Mouse (Mus musculus) CH12.LX (cell line): ENCODE results near the gene Olfr8. TPM values are rescaled to one million over a fixed set of nuclear protein-coding genes. Genes with fewer than 3 reads are reported as not detected.
"Not testable (repeated sequence)": the region's sequence is repeated elsewhere in the genome, so short reads cannot be mapped to it uniquely, and the experiment has no call there.

ENCODE experiments used
- DNase-seq: peaks from one replicate; pipeline ENCODE4 v3.0.0-alpha.2; 2013; ENCODE audit errors: extremely low read depth
- H3K27ac ChIP-seq: 2 replicates; pipeline ENCODE4 v1.5.1; 2012; ENCODE audit warnings: low read depth, mild to moderate bottlenecking, control low read depth, moderate library complexity; ENCODE audit not compliant: insufficient read depth
- H3K27me3 ChIP-seq: replicated peaks from 2 replicates; pipeline ENCODE3; 2012; ENCODE audit warnings: inconsistent platforms
- H3K36me3 ChIP-seq, 2 experiments: replicated peaks in 1 of 2; 2 replicates each; pipeline versions ENCODE3 to v1.6.1; 2012; ENCODE audit warnings: inconsistent platforms in 1 of 2, low read length in 1 of 2, mild to moderate bottlenecking in 1 of 2, mixed read lengths in 1 of 2, moderate library complexity in 1 of 2; ENCODE audit not compliant: control insufficient read depth in 1 of 2, insufficient read depth in 1 of 2
- H3K4me1 ChIP-seq, 2 experiments: 2 replicates each; pipeline ENCODE4 v1.6.1; 2012; ENCODE audit warnings: inconsistent platforms in 1 of 2, moderate library complexity in 1 of 2; ENCODE audit not compliant: insufficient read depth in 2 of 2, control insufficient read depth in 1 of 2
- H3K4me2 ChIP-seq: 2 replicates; pipeline ENCODE4 v1.6.1; 2012; ENCODE audit warnings: low read depth, mild to moderate bottlenecking, control low read depth; ENCODE audit not compliant: poor library complexity, insufficient read depth, severe bottlenecking
- H3K4me3 ChIP-seq, 3 experiments: fragments of 150-350 bp in 1 of 3; sonication (generic) in 1 of 3; replicated peaks in 1 of 3; 2 replicates each; pipeline versions ENCODE3 to v1.5.1; 2011 to 2012; ENCODE audit warnings: low read depth in 2 of 3, low read length in 2 of 3, mild to moderate bottlenecking in 2 of 3, moderate library complexity in 2 of 3, control low read depth in 1 of 3, improper control_type of control experiment in 1 of 3, inconsistent platforms in 1 of 3, mixed read lengths in 1 of 3; ENCODE audit not compliant: poor library complexity in 1 of 3
- H3K79me2 ChIP-seq: replicated peaks from 2 replicates; pipeline ENCODE4 v1.6.1; 2012; ENCODE audit warnings: mild to moderate bottlenecking, moderate library complexity; ENCODE audit not compliant: control insufficient read depth, poor library complexity, insufficient read depth, severe bottlenecking; ENCODE audit errors: extremely low read depth
- H3K9ac ChIP-seq: 2 replicates; pipeline ENCODE4 v1.6.1; 2012; ENCODE audit warnings: low read depth, mild to moderate bottlenecking, control low read depth, moderate library complexity; ENCODE audit not compliant: insufficient read depth
- H3K9me3 ChIP-seq: replicated peaks from 2 replicates; pipeline ENCODE3; 2012; ENCODE audit warnings: low read length, inconsistent platforms, mixed read lengths
- CTCF ChIP-seq, 2 experiments: IDR thresholded peaks in 1 of 2; conservative IDR thresholded peaks in 1 of 2; 2 replicates each; pipeline ENCODE4 v1.5.1; 2011 to 2012; ENCODE audit warnings: low read depth in 2 of 2, low read length in 2 of 2, improper control_type of control experiment in 1 of 2, inconsistent platforms in 1 of 2, mild to moderate bottlenecking in 1 of 2, moderate library complexity in 1 of 2
- JUND ChIP-seq: conservative IDR thresholded peaks from 2 replicates; pipeline ENCODE4 v1.6.1; 2011; ENCODE audit warnings: low read depth, low read length, improper control_type of control experiment
- MAX ChIP-seq: IDR thresholded peaks from 2 replicates; pipeline ENCODE4 v1.6.1; 2011; ENCODE audit warnings: low read length, improper control_type of control experiment
- MXI1 ChIP-seq: IDR thresholded peaks from 2 replicates; pipeline ENCODE4 v1.6.1; 2011; ENCODE audit warnings: mild to moderate bottlenecking, low read depth, low read length, improper control_type of control experiment
- PAX5 ChIP-seq: IDR thresholded peaks from 2 replicates; pipeline ENCODE4 v1.6.1; 2012; ENCODE audit warnings: low read length, inconsistent platforms, mixed read lengths
- POLR2A ChIP-seq: IDR thresholded peaks from 2 replicates; pipeline ENCODE4 v1.6.1; 2011; ENCODE audit warnings: low read depth, mild to moderate bottlenecking, improper control_type of control experiment, low read length
- POLR2AphosphoS2 ChIP-seq: IDR thresholded peaks from 2 replicates; pipeline ENCODE4 v1.6.1; 2011; ENCODE audit warnings: low read depth, low read length, improper control_type of control experiment
- RCOR1 ChIP-seq: conservative IDR thresholded peaks from 2 replicates; pipeline ENCODE4 v1.6.1; 2012; ENCODE audit warnings: low read depth, mild to moderate bottlenecking, inconsistent platforms, low read length, improper control_type of control experiment
- SMC3 ChIP-seq: IDR thresholded peaks from 2 replicates; pipeline ENCODE4 v1.6.1; 2011; ENCODE audit warnings: low read depth, low read length, improper control_type of control experiment
- dilution Hi-C: fragments of 300-500 bp; cut with MboI; formaldehyde crosslinking; loops from 2 replicates; pipeline ENCODE4 v1.14.3; 2020; ENCODE audit warnings: low sequenced_read_pairs; ENCODE audit not compliant: extremely low pct_unique_long_range_greater_than_20kb, extremely low pct_ligation_motif_present
- in situ Hi-C: fragments of 300-500 bp; cut with MboI; formaldehyde crosslinking; loops from 3 replicates; pipeline ENCODE4 v1.14.3; 2019; ENCODE audit warnings: low sequenced_read_pairs, low pct_ligation_motif_present, low pct_unique_long_range_greater_than_20kb, mixed read lengths
- polyA plus RNA-seq: library from polyadenylated mRNA; unstranded; fragments of >175 nt; gene quantifications from 2 replicates; pipeline ENCODE4 v1.2.1, GENCODE M21; 2012; ENCODE audit warnings: low read depth; ENCODE audit not compliant: insufficient read length
- total RNA-seq, 2 experiments: library from RNA; depleted of rRNA; stranded (reverse); fragments of 300-350 nt in 1 of 2; fragments of >200 nt in 1 of 2; gene quantifications; 2 replicates each; pipeline ENCODE4 v1.2.3; 2012 to 2014

Olfr8 gene
- total RNA-seq (2012; rRNA removed) (not detected in 2 replicates), total RNA-seq (2014; rRNA removed) (not detected in 2 replicates), polyA plus RNA-seq (not detected in 2 replicates)

DNA sequence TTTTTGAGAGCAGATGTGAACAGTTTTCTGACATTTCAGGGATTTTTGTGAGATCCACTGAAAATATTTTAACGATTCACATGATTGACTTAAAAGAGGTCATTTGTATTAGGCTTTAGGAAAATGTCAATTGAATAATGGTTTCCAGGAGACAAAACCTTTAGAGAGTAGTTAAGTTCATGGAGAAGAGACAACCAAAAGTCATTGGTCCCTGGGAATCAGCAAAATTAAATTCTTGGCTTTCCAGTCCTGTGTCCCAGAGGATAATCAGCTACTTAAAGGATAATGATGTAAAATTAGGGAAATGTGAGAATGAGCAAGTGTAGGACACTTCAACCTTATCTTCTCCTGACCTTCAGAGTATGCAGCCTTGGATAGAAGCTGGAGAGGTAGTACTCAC is at the start of gene Olfr8:
TSS of gene Olfr8 (plus strand) at position 301 of the 400 bp plus-strand sequence.
- DNase-seq, in situ Hi-C loops, dilution Hi-C loops, H3K79me2 ChIP-seq, H3K4me1 ChIP-seq, H3K4me3 ChIP-seq, H3K27ac ChIP-seq, H3K36me3 ChIP-seq, H3K9ac ChIP-seq, H3K4me2 ChIP-seq, H3K27me3 ChIP-seq, H3K9me3 ChIP-seq: not testable (repeated sequence)

DNA sequence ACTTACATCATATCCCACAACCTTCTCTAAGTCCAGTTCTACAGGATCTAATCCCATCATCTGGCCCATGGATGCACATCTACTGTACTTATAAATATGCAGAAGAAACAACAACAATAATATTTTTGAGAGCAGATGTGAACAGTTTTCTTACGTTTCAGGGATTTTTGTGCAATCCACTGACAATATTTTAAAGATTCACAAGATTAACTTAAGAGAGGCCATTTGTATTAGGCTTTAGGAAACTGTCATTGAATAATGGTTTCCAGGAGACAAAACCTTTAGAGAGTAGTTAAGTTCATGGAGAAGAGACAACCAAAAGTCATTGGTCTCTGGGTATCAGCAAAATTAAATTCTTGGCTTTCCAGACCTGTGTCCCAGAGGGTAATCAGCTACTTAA is 37.6 kb upstream of the Olfr8 start, which contains the start of gene Olfr1354:
TSS of gene Olfr1354 (plus strand) at position 301 of the 400 bp plus-strand sequence.
- H3K36me3 ChIP-seq, H3K4me3 ChIP-seq, DNase-seq, H3K9me3 ChIP-seq, H3K27ac ChIP-seq, in situ Hi-C loops, H3K4me1 ChIP-seq, H3K4me2 ChIP-seq, H3K9ac ChIP-seq, H3K27me3 ChIP-seq, dilution Hi-C loops, H3K79me2 ChIP-seq: not testable (repeated sequence)

DNA sequence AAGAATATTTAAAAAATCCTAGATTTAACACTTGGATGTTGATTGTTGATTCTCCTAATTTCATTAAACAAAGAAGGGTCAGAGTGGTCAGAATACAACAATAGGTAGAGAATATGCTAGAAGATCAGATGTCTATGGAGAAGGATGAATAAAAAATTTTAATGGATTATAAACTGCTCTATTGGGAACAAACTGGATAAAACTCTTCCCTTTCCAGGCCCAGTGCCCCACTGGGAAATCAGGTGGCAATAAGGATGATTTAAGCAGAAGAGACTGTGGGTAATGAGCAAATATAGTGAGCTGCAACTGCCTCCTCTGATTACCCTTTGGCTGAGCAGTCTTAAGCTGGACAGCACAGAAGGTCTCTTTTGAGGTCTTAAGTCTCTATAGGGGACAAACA is 12.6 kb downstream of the Olfr8 start, which contains the start of gene Olfr1353:
TSS of gene Olfr1353 (plus strand) at position 301 of the 400 bp plus-strand sequence.
- in situ Hi-C loops: not testable (repeated sequence)

DNA sequence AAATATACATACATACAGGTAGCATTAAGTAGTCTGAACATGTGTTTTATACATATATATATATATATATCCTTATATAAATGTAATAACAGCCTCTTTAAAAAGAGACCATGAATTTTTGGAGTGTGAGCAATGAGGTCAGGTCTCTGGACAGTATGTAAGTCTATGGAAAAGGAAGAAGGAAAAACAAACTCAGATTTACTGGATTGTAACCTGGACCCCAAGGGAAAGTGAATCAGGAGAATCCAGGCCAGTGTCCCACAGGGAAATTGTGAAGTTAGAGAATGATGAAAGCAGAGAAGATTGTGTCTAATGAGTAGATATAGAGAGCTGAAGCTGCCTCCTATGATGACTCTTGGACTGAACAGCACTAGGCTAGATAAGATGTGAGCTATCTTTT is 30.3 kb downstream of the Olfr8 start, which contains the start of gene Olfr1352:
TSS of gene Olfr1352 (plus strand) at position 301 of the 400 bp plus-strand sequence.
- Histone ChIP-seq H3K27me3 (peaks cover 8% of the 10 kb centered on the region), H3K9ac (no peak within 1 kb of the TSS), H3K9me3 (no peaks in the 10 kb centered on the region), H3K79me2 (no peaks in the 10 kb centered on the region), H3K27ac (no peak within 1 kb of the TSS), H3K4me1 (no peaks in the 10 kb centered on the region), H3K36me3 (no peaks in the 10 kb centered on the region), H3K4me3 (no peak within 1 kb of the TSS)
- in situ Hi-C loops (no loop called here), dilution Hi-C loops (no loop called here)
- DNase-seq: no peak
- TF ChIP-seq POLR2A: no peak
- no peak for TF ChIP-seq POLR2AphosphoS2
- no peak for TF ChIP-seq PAX5
- no peak for TF ChIP-seq JUND
- TF ChIP-seq SMC3: no peak
- no peak for TF ChIP-seq MAX
- TF ChIP-seq CTCF (conservative IDR thresholded peaks at IDR 0.05 in 1 of 2, IDR thresholded peaks at IDR 0.05 in 1 of 2; ENCODE audit: low read depth in 2 of 2, low read length in 2 of 2): no peak
- TF ChIP-seq MXI1: no peak
- no peak for TF ChIP-seq RCOR1
- TF ChIP-seq, all 38 proteins: peak for 0
- no peak within 1 kb of the TSS for H3K4me2 ChIP-seq

More for the DNA sequence above, 12.6 kb downstream of the Olfr8 start, which contains the start of gene Olfr1353:
- H3K27me3 ChIP-seq, H3K9ac ChIP-seq, H3K79me2 ChIP-seq, H3K9me3 ChIP-seq, H3K27ac ChIP-seq, dilution Hi-C loops, DNase-seq, H3K4me1 ChIP-seq, H3K4me2 ChIP-seq, H3K36me3 ChIP-seq, H3K4me3 ChIP-seq: not testable (repeated sequence)

Other genes with a start within 250 kb of the Olfr8 start
- gene Casp14, start 232.3 kb upstream of the Olfr8 start, total RNA-seq (2012; rRNA removed): not detected in 2 replicates
- gene Casp14, start 232.3 kb upstream of the Olfr8 start, total RNA-seq (2014; rRNA removed): not detected in 2 replicates
- gene Casp14, start 232.3 kb upstream of the Olfr8 start, polyA plus RNA-seq: not detected in 2 replicates
- gene Ccdc105, start 197.6 kb upstream of the Olfr8 start, total RNA-seq (2012; rRNA removed): not detected in 2 replicates
- not detected in 2 replicates for gene Ccdc105, start 197.6 kb upstream of the Olfr8 start, total RNA-seq (2014; rRNA removed)
- not detected in 2 replicates for gene Ccdc105, start 197.6 kb upstream of the Olfr8 start, polyA plus RNA-seq
- gene Slc1a6, start 170.1 kb upstream of the Olfr8 start, total RNA-seq (2012; rRNA removed): 0.04 TPM in 1 of 2 replicates, not detected in the other
- not detected in 2 replicates for gene Slc1a6, start 170.1 kb upstream of the Olfr8 start, total RNA-seq (2014; rRNA removed)
- not detected in 2 replicates for gene Slc1a6, start 170.1 kb upstream of the Olfr8 start, polyA plus RNA-seq
- not detected in 2 replicates for gene Olfr1356, start 98.5 kb upstream of the Olfr8 start, total RNA-seq (2012; rRNA removed)
- gene Olfr1356, start 98.5 kb upstream of the Olfr8 start, total RNA-seq (2014; rRNA removed): not detected in 2 replicates
- not detected in 2 replicates for gene Olfr1356, start 98.5 kb upstream of the Olfr8 start, polyA plus RNA-seq
- gene Olfr1355, start 75.1 kb upstream of the Olfr8 start, total RNA-seq (2012; rRNA removed): not detected in 2 replicates
- not detected in 2 replicates for gene Olfr1355, start 75.1 kb upstream of the Olfr8 start, total RNA-seq (2014; rRNA removed)
- not detected in 2 replicates for gene Olfr1355, start 75.1 kb upstream of the Olfr8 start, polyA plus RNA-seq
- gene Olfr1354, start 37.5 kb upstream of the Olfr8 start, total RNA-seq (2012; rRNA removed): not detected in 2 replicates
- not detected in 2 replicates for gene Olfr1354, start 37.5 kb upstream of the Olfr8 start, total RNA-seq (2014; rRNA removed)
- gene Olfr1354, start 37.5 kb upstream of the Olfr8 start, polyA plus RNA-seq: not detected in 2 replicates
- gene Olfr1353, start 12.7 kb downstream of the Olfr8 start, total RNA-seq (2012; rRNA removed): not detected in 2 replicates
- gene Olfr1353, start 12.7 kb downstream of the Olfr8 start, total RNA-seq (2014; rRNA removed): not detected in 2 replicates
- gene Olfr1353, start 12.7 kb downstream of the Olfr8 start, polyA plus RNA-seq: not detected in 2 replicates
- not detected in 2 replicates for gene Olfr1352, start 30.4 kb downstream of the Olfr8 start, total RNA-seq (2012; rRNA removed)
- not detected in 2 replicates for gene Olfr1352, start 30.4 kb downstream of the Olfr8 start, total RNA-seq (2014; rRNA removed)
- not detected in 2 replicates for gene Olfr1352, start 30.4 kb downstream of the Olfr8 start, polyA plus RNA-seq
- gene Olfr1351, start 61.8 kb downstream of the Olfr8 start, total RNA-seq (2012; rRNA removed): not detected in 2 replicates
- not detected in 2 replicates for gene Olfr1351, start 61.8 kb downstream of the Olfr8 start, total RNA-seq (2014; rRNA removed)
- not detected in 2 replicates for gene Olfr1351, start 61.8 kb downstream of the Olfr8 start, polyA plus RNA-seq
- gene Olfr57, start 78.1 kb downstream of the Olfr8 start, total RNA-seq (2012; rRNA removed): not detected in 2 replicates
- not detected in 2 replicates for gene Olfr57, start 78.1 kb downstream of the Olfr8 start, total RNA-seq (2014; rRNA removed)
- gene Olfr57, start 78.1 kb downstream of the Olfr8 start, polyA plus RNA-seq: not detected in 2 replicates
- gene 2610008E11Rik, start 147.0 kb downstream of the Olfr8 start, total RNA-seq (2012; rRNA removed): 3.5 TPM in 2 replicates
- gene 2610008E11Rik, start 147.0 kb downstream of the Olfr8 start, total RNA-seq (2014; rRNA removed): 3.0 and 3.8 TPM in 2 replicates
- gene 2610008E11Rik, start 147.0 kb downstream of the Olfr8 start, polyA plus RNA-seq: 2.2 and 2.3 TPM in 2 replicates
- not detected in 2 replicates for gene Vmn2r80, start 198.1 kb downstream of the Olfr8 start, total RNA-seq (2012; rRNA removed)
- gene Vmn2r80, start 198.1 kb downstream of the Olfr8 start, total RNA-seq (2014; rRNA removed): not detected in 2 replicates
- gene Vmn2r80, start 198.1 kb downstream of the Olfr8 start, polyA plus RNA-seq: not detected in 2 replicates